Mouse (Mus musculus) CH12.LX (cell line): ENCODE data around the gene Selplg.
A peak's percentile ranks its signal among the peaks of the same experiment; 100 is the strongest.

ENCODE experiments used
- CHD2 ChIP-seq: IDR thresholded peaks from 2 replicates; pipeline ENCODE4 v1.6.1; 2011; ENCODE audit warnings: low read length, improper control_type of control experiment
- CTCF ChIP-seq, 2 experiments: IDR thresholded peaks in 1 of 2; conservative IDR thresholded peaks in 1 of 2; 2 replicates each; pipeline ENCODE4 v1.5.1; 2011 to 2012; ENCODE audit warnings: low read depth in 2 of 2, low read length in 2 of 2, improper control_type of control experiment in 1 of 2, inconsistent platforms in 1 of 2, mild to moderate bottlenecking in 1 of 2, moderate library complexity in 1 of 2
- ELF1 ChIP-seq: IDR thresholded peaks from 2 replicates; pipeline ENCODE4 v1.6.1; 2014; ENCODE audit warnings: low read depth, mild to moderate bottlenecking, inconsistent platforms, low read length, improper control_type of control experiment

DNA sequence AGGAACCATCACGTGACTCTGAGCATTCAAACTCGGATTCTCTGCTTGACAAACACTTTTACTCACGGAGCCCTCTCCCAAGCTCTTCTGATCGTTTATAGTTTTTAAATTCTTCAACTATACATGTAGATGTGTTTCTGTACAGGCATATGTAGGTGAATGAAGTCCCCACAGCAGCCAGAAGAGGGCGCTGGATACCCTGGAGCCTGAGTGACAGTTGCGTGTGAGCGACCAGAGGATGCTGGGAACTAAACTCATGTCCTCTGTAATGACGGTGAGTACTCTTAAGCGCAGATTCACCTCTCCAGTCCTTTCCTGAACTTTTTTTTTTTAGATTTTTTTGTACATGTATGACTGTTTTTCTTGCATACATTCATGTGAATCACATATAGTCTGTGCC lies 18.8 kb downstream of the Selplg start:
- TF ChIP-seq ELF1, result no peak
- peak; percentile 46 to 64 for TF ChIP-seq CTCF (conservative IDR thresholded peaks at IDR 0.05 in 1 of 2, IDR thresholded peaks at IDR 0.05 in 1 of 2; ENCODE audit: low read depth in 2 of 2, low read length in 2 of 2)
- TF ChIP-seq CHD2, result no peak
